Mouse (Mus musculus) adrenal gland, adult 8-10 months (tissue): ENCODE measurements around the gene Rsl24d1. TPM values are rescaled to one million over a fixed set of nuclear protein-coding genes. Genes with fewer than 3 reads are reported as not detected.
"Not testable (repeated sequence)": the region's sequence is repeated elsewhere in the genome, so short reads cannot be mapped to it uniquely, and the experiment has no call there.

Experiments used
- DNase-seq: peaks from one replicate; pipeline ENCODE4 v3.0.0; 2022
- total RNA-seq, 4 experiments: library from RNA; stranded (reverse); gene quantifications; 2 replicates each; pipeline ENCODE4 v1.2.4; 2022

Rsl24d1 gene
- total RNA-seq, 4 experiments from 2014 or later = 55.1 to 76.7 (median 67.0) TPM

- DNase-seq = no peak
Measured at GRCm38 (mm10) chr9:73102181-73102580, 11.0 kb upstream of the Rsl24d1 start, which contains the start of gene Gm20509. TSS of gene Gm20509 (plus strand) at chr9:73102470.

DNA sequence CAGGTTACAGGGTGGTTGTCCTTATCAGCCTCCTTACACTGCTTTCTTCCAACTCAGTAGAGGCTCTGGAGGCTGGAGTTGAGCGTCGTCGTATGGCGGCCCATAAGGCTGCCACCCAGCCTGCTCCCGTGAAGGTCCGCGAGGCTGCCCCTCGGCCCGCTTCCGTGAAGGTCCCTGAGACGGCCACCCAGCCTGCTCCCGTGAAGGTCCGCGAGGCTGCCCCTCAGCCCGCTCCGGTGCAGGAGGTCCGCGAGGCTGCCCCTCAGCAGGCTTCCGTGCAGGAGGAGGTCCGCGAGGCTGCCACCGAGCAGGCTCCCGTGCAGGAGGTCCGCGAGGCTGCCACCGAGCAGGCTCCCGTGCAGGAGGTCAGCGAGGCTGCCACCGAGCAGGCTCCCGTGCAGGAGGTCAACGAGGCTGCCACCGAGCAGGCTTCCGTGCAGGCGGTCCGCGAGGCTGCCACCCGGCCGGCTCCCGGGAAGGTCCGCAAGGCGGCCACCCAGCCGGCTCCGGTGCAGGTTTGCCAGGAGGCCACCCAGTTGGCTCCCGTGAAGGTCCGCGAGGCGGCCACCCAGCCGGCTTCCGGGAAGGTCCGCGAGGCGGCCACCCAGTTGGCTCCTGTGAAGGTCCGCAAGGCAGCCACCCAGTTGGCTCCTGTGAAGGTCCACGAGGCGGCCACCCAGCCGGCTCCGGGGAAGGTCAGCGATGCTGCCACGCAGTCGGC is 9.9 kb upstream of the Rsl24d1 start:
- peak; percentile 47 for DNase-seq

DNA sequence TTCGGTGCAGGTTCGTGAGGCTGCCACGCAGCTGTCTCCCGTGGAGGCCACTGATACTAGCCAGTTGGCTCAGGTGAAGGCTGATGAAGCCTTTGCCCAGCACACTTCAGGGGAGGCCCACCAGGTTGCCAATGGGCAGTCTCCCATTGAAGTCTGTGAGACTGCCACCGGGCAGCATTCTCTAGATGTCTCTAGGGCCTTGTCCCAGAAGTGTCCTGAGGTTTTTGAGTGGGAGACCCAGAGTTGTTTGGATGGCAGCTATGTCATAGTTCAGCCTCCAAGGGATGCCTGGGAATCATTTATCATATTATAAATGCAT is 9.4 kb upstream of the Rsl24d1 start:
- no peak for DNase-seq

DNA sequence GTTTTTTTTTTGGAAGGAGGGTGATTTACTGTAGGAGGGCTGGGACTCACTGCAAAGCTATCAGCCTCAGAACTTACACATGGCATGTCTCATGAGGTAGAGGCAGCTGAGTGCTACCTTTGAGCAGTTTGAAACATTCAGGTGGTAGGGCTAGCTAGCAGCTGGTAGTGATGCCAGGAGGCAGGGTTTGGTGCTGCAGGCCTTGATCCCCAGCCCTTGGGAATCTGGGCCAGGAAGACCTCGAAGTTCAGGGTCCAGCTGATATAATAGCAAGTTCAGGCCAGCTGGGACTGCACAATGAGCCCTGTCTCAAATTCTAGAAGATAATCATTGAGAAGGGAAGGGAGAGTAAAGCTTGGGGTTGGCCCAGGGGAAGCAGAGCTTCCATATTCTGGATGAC is 8.1 kb upstream of the Rsl24d1 start:
- peak; percentile 63 for DNase-seq

DNA sequence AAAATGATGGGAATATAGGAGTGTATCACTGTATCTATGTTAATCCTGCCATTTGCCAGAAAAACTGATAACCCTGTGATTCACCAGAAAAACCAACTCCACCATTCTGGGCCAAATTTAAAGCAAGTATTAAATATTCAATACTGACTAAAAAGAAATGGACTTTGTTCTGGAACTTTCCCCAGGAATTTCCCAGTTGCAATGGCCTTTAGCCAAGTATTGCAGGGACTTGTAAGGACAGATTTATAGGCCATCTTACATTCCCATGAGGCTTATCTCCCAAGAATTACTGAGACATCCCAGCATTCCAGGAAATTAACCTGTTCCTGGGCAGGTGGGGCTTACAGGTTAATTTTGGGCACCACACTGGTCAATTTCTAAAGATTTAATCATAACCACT is 7.5 kb upstream of the Rsl24d1 start:
- no peak for DNase-seq

- DNase-seq = not testable (repeated sequence)
Measured at GRCm38 (mm10) chr9:73116704-73117103, 3.5 kb downstream of the Rsl24d1 start.

- DNase-seq = no peak
Measured at GRCm38 (mm10) chr9:73118012-73118411, 4.8 kb downstream of the Rsl24d1 start.

- no peak for DNase-seq
Measured at GRCm38 (mm10) chr9:73121735-73122134, 8.5 kb downstream of the Rsl24d1 start.

GRCm38 (mm10) chr9:73125043-73125570 is 11.9 kb downstream of the Rsl24d1 start:
- no peak for DNase-seq

- no peak for DNase-seq
Measured at GRCm38 (mm10) chr9:73127457-73127856, 14.2 kb downstream of the Rsl24d1 start.

DNA sequence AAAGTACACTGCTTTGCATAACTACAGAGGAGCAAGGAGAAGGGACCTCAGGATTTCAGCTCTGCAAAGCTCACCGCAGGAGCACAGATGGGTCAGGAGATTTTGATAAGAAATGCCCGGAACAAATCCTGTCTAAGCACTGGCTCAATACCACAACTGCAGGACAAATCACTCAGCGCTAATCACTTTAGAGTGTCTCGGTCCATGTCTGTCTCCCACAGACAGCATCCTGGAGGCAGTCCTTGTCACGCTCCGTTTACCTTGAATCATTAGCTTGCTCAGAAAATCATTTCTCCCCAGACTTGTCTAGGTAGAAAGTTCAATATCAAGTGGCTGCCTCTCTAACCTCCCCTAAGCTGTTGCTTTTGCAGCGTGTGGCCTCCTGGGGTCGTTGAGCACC is 16.6 kb downstream of the Rsl24d1 start:
- DNase-seq = no peak

DNA sequence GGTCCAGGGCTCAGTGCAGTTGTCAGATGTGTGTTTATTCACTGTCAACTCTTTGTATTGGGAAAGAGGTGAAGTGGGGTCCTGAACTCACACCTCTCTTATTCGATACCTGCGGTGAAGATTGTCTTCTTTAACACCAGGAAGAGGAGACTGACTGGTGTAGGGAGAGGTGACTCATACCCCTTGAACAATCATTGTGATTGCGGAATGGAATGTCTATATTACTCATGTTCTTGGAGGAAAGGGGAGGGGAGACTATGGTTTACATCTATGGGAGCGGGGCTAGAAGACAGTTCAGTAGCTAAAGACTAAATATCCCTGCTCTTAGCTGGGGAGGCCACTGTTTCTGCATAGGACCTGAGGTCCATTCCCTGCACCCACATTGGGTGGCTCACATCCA is 17.3 kb downstream of the Rsl24d1 start:
- DNase-seq = no peak

DNA sequence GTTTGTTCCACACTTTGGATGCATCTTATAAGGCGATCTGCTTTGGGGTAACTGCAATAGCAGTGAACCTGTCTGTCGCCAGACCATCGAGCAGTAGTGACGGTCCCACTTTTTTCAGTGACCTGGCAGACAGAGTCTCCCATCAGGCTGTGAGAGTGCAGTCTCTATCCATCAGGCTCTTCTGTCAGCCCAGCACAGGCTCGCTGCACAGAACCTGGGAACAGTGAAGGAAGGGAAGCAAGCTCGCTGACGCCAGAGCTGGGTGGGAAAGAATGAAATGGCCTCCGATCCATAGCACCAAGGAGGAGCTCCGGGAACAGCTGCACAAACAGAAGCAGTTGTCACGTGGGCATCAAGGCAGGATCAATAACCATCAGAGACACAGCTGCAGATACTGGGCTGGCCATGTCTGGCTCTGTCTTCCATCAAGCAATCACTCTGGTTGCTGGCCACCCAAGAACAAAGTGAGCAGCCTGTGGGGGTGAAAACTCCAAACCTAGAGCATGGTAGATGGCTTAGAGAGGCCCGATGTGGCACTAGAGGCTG is 24.2 kb downstream of the Rsl24d1 start:
- DNase-seq = no peak

DNA sequence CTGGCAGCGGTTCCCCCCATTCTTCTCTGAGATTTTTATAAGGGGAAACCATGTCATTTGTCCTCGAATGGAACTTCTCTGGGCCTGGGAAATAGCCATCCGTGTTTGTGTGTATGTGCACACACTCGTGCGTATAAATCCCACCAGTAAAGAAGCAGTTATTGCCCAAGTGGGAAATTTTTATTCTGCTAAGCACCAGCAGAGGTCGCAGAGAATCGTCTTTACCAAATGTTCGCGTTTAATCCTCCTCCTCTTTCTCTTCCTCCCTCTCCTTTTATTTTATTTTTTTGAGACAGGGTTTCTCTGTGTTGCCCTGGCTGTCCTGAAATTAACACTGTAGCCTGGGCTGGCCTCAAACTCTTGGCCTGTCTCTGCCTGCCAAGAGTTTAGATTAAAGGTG is 41.1 kb downstream of the Rsl24d1 start:
- no peak for DNase-seq

DNA sequence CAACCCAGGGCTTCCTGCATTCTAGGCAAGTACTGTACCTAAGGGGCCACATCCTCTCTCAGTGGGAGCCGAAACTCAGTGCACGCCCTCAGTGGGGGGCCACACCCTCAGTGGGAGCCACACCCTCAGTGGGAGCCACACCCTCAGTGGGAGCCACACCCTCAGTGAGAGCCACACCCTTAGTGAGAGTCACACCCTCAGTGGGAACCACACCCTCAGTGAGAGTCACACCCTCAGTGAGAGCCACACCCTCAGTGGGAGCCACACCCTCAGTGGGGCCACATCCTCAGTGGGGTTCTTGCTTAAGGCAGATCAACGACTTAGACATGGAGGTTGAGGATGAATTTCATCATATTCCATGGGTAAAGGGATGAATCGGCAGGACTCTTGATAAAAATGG is 44.7 kb downstream of the Rsl24d1 start:
- no peak for DNase-seq

- no peak for DNase-seq
Measured at GRCm38 (mm10) chr9:73159265-73159664, 46.0 kb downstream of the Rsl24d1 start.

- peak; percentile 59 for DNase-seq
Measured at GRCm38 (mm10) chr9:73162571-73163333, 49.5 kb downstream of the Rsl24d1 start.

- DNase-seq = peak; percentile 76
Measured at GRCm38 (mm10) chr9:73165631-73166030, 52.4 kb downstream of the Rsl24d1 start.

Other genes with a start within 250 kb of the Rsl24d1 start
- gene Pygo1, start 187.8 kb upstream of the Rsl24d1 start, total RNA-seq = 1 to 10 TPM; 4.8 to 8.4 (median 6.1) TPM
- gene Dyx1c1, start 154.6 kb upstream of the Rsl24d1 start, total RNA-seq = 1 to 10 TPM; 1.4 to 3.4 (median 2.0) TPM
- gene Gm44503, start 154.6 kb upstream of the Rsl24d1 start, total RNA-seq = not detected
- gene Ccpg1os, start 128.0 kb upstream of the Rsl24d1 start, total RNA-seq = 10 to 100 TPM; 16.0 to 21.4 (median 19.9) TPM
- gene Ccpg1, start 128.0 kb upstream of the Rsl24d1 start, total RNA-seq = 100 to 1,000 TPM; 156 to 205 (median 185) TPM
- gene Pigb, start 73.0 kb upstream of the Rsl24d1 start, total RNA-seq = 10 to 100 TPM; 15.5 to 26.6 (median 17.7) TPM
- 10 to 100 TPM; 36.8 to 57.3 (median 48.1) TPM for gene Rab27a, start 68.6 kb upstream of the Rsl24d1 start, total RNA-seq
- gene Khdc3, start 11.6 kb upstream of the Rsl24d1 start, total RNA-seq = 1 to 10 TPM in 2 of 4 experiments, under 1 TPM in 2; 0.51 to 2.6 (median 1.0) TPM
- gene Gm20509, start 11.0 kb upstream of the Rsl24d1 start, total RNA-seq = under 1 TPM in 3 of 4 experiments, not detected in 1; 0.26 to 0.42 (median 0.35) TPM